Mouse (Mus musculus) embryonic facial prominence, embryonic 12.5 days (tissue): Measurements from ENCODE around the gene Stox2. TPM values are rescaled to one million over a fixed set of nuclear protein-coding genes. Genes with fewer than 3 reads are reported as not detected.
A peak's percentile ranks its signal among the peaks of the same experiment; 100 is the strongest.

Experiments used
- ATAC-seq: fragments of 200-750 bp; cut with Nextera tagmentation; 2 replicates; pipeline ENCODE4 v1.8.0; 2017; ENCODE audit not compliant: insufficient number of reproducible peaks, insufficient read depth, low FRiP score, low TSS enrichment
- H3K27ac ChIP-seq: fragments of 300-500 bp; sonication (generic); 2 replicates; pipeline ENCODE4 v1.5.1; 2016; ENCODE audit warnings: mild to moderate bottlenecking
- H3K27me3 ChIP-seq: fragments of 300-500 bp; sonication (generic); 2 replicates; pipeline ENCODE4 v1.6.1; 2016; ENCODE audit warnings: mild to moderate bottlenecking, moderate library complexity
- H3K36me3 ChIP-seq: fragments of 300-500 bp; sonication (generic); 2 replicates; pipeline ENCODE4 v1.6.1; 2016; ENCODE audit warnings: mild to moderate bottlenecking
- H3K4me1 ChIP-seq: fragments of 300-500 bp; sonication (generic); 2 replicates; pipeline ENCODE4 v1.6.1; 2016
- H3K4me2 ChIP-seq: fragments of 300-500 bp; sonication (generic); replicated peaks from 2 replicates; pipeline ENCODE4 v1.6.1; 2016; ENCODE audit warnings: mild to moderate bottlenecking, moderate library complexity
- H3K4me3 ChIP-seq: fragments of 300-500 bp; sonication (generic); 2 replicates; pipeline ENCODE4 v1.5.1; 2016; ENCODE audit warnings: mild to moderate bottlenecking
- H3K9ac ChIP-seq: fragments of 300-500 bp; sonication (generic); 2 replicates; pipeline ENCODE4 v1.6.1; 2016; ENCODE audit warnings: mild to moderate bottlenecking, moderate library complexity
- H3K9me3 ChIP-seq: fragments of 300-500 bp; sonication (generic); 2 replicates; pipeline ENCODE4 v1.6.1; 2016; ENCODE audit warnings: mild to moderate bottlenecking, moderate library complexity
- WGBS: fragments of 180-500 bp; shearing (Covaris S2); methylation state at CpG from one replicate; pipeline ENCODE4 v1.1.7; 2016; 5-methylcytosine and 5-hydroxymethylcytosine counted together
- polyA plus RNA-seq: library from polyadenylated mRNA; unstranded; fragments of >200 nt; fragmentation: Nextera tagmentation; extraction: Ambion mirVana; gene quantifications from 2 replicates; pipeline ENCODE4 v1.2.1, GENCODE M21; 2016

The Stox2 gene
- polyA plus RNA-seq, 1 experiment from 2014 or later, result 23.9 TPM

DNA sequence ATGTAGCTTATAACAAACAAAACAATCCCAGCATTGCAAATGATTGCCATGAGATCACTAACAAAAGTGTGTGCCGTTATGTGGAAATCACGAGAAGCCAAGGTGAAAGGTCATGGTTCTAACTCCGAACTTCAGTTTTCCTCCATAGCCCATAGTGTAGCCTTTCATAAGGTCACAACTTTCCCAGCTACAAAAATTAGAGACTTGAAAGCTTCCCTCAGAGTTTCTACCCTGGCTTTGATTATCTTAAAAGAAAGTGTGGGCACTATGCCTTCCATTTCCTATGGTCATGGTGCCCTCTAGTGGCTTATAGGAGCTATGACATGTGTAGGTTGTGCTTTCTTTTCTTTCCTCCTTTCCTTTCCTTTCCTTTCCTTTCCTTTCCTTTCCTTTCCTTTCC, 74.6 kb downstream of the Stox2 start:
- Histone ChIP-seq H3K36me3 (no peaks in the 10 kb centered on the region), H3K4me2 (no peak overlapping the region), H3K9ac (no peak overlapping the region), H3K27me3 (no peaks in the 10 kb centered on the region), H3K4me1 (peaks cover 19% of the 10 kb centered on the region; the same call in 1 of the 2 replicates), H3K4me3 (no peak overlapping the region), H3K9me3 (no peaks in the 10 kb centered on the region), H3K27ac (no peak overlapping the region)
- no peak for ATAC-seq
- 25% methylated on average over 3 of the region's 3 CpGs for WGBS

DNA sequence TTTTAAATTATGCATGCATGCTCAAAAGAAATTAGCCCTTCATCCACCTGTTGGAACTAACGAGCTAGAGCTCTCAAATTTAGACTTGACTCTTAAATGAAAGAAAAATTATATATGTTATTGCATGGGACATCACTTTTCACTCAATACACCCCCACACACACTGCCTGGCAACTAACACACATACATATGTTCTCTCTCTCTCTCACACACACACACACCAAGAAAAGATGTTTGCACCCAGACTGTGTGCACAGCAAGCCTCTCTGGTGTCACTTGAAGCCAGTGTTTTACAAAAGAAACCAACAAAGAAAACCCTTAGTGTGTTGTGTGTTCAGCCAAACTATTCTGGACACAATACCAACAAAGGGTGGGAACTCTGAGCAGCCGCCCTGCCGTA, 75.1 kb downstream of the Stox2 start:
- Histone ChIP-seq H3K4me3 (no peak overlapping the region), H3K4me2 (no peak overlapping the region), H3K9me3 (no peaks in the 10 kb centered on the region), H3K27me3 (no peaks in the 10 kb centered on the region), H3K9ac (no peak overlapping the region), H3K27ac (no peak overlapping the region), H3K4me1 (peaks cover 19% of the 10 kb centered on the region; the same call in 1 of the 2 replicates), H3K36me3 (no peaks in the 10 kb centered on the region)
- no peak for ATAC-seq
- 74% methylated on average over 3 of the region's 3 CpGs for WGBS

DNA sequence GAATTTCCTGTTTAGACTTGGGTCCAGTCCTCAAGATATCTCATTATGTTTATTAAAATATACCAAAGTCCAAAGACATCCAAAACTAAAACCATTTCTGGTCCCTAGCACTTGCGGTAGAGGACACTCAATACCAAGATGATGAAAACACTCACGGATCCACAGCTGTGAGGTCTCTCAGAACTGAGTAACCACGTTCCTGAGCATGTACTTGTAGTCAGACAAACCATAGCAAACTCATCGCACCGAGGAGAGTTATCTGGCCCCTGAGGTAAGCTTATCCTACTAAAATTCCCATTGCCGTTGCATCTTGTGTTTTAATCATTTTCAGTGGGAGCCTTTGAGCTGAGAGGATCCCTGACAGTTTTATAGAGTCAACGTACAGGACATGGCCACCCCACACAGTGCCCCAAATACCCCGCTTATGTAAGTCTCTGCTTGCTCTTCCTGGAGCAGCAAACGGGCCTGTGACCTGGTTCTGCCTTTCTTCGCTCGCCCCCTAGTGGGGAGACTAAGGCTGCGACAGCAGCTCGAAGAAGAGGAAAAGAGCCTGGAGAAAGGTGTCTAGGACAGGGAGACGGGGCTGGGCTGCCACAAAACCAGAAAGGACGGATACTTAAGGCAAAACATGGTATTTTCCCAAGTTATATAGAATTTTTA, 75.6 kb downstream of the Stox2 start:
- Histone ChIP-seq H3K4me2 (no peak overlapping the region), H3K27me3 (no peaks in the 10 kb centered on the region), H3K4me1 (peaks cover 19% of the 10 kb centered on the region; the same call in 1 of the 2 replicates), H3K4me3 (no peak overlapping the region), H3K27ac (no peak overlapping the region), H3K9me3 (no peaks in the 10 kb centered on the region), H3K9ac (no peak overlapping the region), H3K36me3 (no peaks in the 10 kb centered on the region)
- 28% methylated on average over 15 of the region's 15 CpGs for WGBS
- ATAC-seq, result no peak

DNA sequence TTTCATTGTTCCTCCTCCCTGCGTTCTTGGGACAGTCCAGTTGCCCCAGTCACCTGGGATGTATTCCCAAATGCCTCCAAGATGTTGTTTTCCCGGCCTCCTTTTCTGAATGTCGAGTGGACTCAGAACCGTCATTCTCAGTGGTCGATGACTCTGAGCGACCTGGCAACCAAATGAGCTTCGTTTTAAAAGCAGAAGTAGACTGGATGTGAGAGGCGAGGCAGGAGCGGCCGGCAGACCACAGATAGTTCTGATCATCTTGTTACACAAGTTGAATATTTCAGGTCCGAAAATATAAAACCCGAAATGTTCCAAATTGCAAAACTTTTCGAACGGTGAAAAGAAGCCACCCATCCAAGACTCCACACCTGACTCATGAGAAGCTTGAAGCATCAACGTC, 76.2 kb downstream of the Stox2 start:
- no peak overlapping the region for H3K4me2 ChIP-seq
- no peaks in the 10 kb centered on the region for H3K9me3 ChIP-seq
- H3K27ac ChIP-seq, result no peak overlapping the region
- ATAC-seq, result no peak
- peaks cover 19% of the 10 kb centered on the region; the same call in 1 of the 2 replicates for H3K4me1 ChIP-seq
- 87% methylated on average over 15 of the region's 15 CpGs for WGBS
- H3K9ac ChIP-seq, result no peak overlapping the region
- H3K36me3 ChIP-seq, result no peaks in the 10 kb centered on the region
- H3K4me3 ChIP-seq, result no peak overlapping the region
- no peaks in the 10 kb centered on the region for H3K27me3 ChIP-seq

DNA sequence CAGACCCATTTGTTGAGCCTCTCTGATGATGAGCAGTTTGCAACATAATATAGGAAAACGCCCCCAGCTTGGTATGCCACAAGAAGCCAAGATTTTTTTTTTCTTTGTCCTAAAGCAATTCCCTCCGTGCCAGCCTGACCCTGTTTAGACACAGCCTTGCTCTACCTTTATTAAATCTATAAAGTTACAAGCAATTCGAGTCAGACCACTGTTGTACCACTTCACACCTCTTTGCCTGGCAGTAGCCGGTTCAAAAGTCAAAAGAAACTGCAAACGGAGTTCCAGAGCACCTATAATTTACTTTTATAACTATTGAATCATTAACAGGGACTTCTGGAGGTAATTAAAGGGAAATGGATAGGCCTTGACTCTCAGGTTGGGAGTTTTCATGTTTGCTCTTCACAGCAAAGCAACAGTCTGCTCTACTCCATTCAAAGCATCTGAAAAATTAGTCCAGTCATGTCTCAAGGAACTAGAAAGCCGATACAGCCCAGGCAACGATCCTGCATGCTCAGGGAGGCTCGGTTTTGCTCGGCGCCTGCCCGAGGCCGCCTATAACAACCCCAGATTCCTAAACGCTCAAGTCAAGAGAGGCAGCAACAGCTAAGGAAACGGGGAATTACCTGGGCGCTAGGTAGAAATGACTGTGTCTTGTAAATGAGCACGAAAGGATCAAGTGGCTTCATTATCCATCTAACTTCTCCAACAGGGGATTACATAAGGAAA, 77.0 kb downstream of the Stox2 start:
- Histone ChIP-seq H3K27ac (no peak overlapping the region), H3K4me2 (no peak overlapping the region), H3K4me3 (no peak overlapping the region), H3K9me3 (no peaks in the 10 kb centered on the region), H3K36me3 (no peaks in the 10 kb centered on the region), H3K4me1 (peaks cover 19% of the 10 kb centered on the region; the same call in 1 of the 2 replicates), H3K9ac (no peak overlapping the region), H3K27me3 (no peaks in the 10 kb centered on the region)
- 44% methylated on average over 16 of the region's 16 CpGs for WGBS
- no peak for ATAC-seq

DNA sequence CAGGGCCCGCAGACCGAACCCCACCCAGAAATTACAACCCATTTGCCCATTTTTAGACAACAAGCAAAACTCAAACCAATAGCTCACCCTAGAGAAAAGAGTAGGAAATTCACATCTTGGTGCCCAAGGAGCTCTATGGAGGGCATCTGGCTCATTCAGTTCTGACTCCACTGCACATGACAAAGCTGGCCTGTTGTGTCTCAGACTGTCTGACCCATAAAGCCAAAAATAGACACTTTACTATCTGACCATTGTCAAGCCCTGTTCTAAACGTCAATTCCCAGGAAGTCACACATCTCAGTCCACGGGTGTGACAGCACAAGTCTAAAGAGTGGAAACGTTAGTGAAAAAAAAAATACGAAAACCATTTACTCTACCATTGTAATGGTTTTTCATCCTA, 79.1 kb downstream of the Stox2 start:
- no peak overlapping the region for H3K27ac ChIP-seq
- no peak overlapping the region for H3K4me3 ChIP-seq
- 81% methylated on average over 6 of the region's 6 CpGs for WGBS
- H3K27me3 ChIP-seq, result no peaks in the 10 kb centered on the region
- H3K4me1 ChIP-seq, result peaks cover 19% of the 10 kb centered on the region; the same call in 1 of the 2 replicates
- H3K9ac ChIP-seq, result no peak overlapping the region
- no peaks in the 10 kb centered on the region for H3K9me3 ChIP-seq
- H3K4me2 ChIP-seq, result no peak overlapping the region
- no peak for ATAC-seq
- no peaks in the 10 kb centered on the region for H3K36me3 ChIP-seq

DNA sequence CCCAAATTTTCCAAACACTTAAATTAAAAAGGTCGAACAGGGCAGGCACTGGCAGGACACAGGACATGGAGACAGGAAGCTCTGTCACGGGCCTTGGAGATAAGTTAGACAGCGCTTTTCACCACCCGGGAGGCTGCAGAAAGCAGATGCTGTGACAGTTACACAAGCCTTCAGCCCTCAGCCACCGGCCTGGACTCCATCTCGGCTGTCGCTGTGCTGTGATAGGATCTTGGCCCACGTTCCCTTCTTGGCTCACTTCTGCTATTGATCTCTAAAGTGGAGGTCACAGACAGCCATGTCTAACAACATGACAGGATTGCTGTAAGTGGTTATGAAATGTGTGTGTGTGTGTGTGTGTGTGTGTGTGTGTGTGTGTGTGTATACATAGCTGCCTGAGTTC, 82.9 kb downstream of the Stox2 start:
- Histone ChIP-seq H3K4me1 (no peaks in the 10 kb centered on the region), H3K27me3 (no peaks in the 10 kb centered on the region), H3K4me3 (no peak overlapping the region), H3K36me3 (no peaks in the 10 kb centered on the region), H3K27ac (no peak overlapping the region), H3K4me2 (no peak overlapping the region), H3K9ac (no peak overlapping the region), H3K9me3 (no peaks in the 10 kb centered on the region)
- 27% methylated on average over 8 of the region's 8 CpGs for WGBS
- ATAC-seq, result no peak

DNA sequence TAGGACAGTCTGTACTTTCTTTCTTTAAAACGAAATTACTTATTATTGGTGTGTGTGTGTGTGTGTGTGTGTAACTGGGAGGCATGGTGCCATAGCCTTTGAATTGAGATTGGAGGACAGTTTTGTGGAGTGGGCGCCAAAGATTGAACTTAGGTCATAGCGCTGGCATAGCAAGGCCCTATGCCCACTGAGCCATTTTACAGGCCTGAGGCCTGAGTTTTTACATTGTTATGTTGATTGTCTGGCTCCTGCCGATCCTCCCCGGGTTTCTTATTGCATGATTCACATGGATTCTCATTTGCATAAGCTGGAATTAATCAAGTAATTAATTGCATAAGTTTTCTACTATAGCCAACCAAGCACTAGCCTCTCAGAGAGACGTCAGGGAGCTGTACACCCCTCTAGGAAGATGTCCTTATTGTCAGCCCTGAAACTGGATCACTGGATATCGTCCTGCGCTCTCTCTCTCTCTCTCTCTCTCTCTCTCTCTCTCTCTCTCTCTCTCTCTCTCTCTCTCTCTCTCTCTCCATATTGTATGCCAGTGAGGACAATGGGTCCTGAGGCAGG, 90.7 kb downstream of the Stox2 start:
- no peak for ATAC-seq
- peaks cover 23% of the 10 kb centered on the region for H3K4me1 ChIP-seq
- H3K4me3 ChIP-seq, result no peak overlapping the region
- H3K4me2 ChIP-seq, result no peak overlapping the region
- H3K36me3 ChIP-seq, result no peaks in the 10 kb centered on the region
- H3K27me3 ChIP-seq, result no peaks in the 10 kb centered on the region
- no peak overlapping the region for H3K9ac ChIP-seq
- WGBS, result 84% methylated on average over 8 of the region's 8 CpGs
- H3K27ac ChIP-seq, result no peak overlapping the region
- H3K9me3 ChIP-seq, result no peaks in the 10 kb centered on the region

DNA sequence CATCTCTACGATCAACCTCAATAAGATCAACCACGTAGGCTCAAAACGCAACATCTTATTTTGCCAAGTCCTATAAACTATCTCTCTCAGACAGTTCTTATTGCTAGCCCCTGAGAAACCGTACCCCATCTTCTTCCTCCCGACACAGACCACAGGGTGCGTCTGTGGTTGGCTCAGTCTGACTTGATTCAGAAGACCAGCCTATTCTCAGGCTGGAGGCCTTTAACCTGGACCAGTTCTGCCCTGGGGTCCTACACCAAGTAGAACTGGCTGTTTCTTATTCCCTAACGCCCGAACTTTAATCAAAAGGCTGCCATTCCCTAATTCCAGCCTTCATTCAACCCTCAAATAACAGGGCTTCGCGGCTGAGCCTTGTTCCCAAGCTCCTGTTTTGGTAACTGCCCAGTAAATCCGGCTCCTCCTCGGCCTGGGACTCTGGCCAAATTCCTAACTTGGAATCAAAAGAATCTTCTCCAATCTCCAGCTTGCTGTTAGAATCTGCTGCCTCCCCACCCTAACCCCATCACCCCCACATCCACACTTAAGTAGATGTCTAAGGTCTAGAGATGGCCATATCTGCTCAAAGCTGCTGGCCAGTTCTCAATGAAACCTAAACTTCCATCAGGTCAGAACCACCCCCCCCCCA, 91.5 kb downstream of the Stox2 start:
- H3K9ac ChIP-seq, result no peak overlapping the region
- no peak overlapping the region for H3K4me2 ChIP-seq
- H3K4me3 ChIP-seq, result no peak overlapping the region
- ATAC-seq, result no peak
- 68% methylated on average over 12 of the region's 12 CpGs for WGBS
- H3K36me3 ChIP-seq, result no peaks in the 10 kb centered on the region
- no peak overlapping the region for H3K27ac ChIP-seq
- H3K9me3 ChIP-seq, result no peaks in the 10 kb centered on the region
- no peaks in the 10 kb centered on the region for H3K27me3 ChIP-seq
- H3K4me1 ChIP-seq, result peaks cover 26% of the 10 kb centered on the region

DNA sequence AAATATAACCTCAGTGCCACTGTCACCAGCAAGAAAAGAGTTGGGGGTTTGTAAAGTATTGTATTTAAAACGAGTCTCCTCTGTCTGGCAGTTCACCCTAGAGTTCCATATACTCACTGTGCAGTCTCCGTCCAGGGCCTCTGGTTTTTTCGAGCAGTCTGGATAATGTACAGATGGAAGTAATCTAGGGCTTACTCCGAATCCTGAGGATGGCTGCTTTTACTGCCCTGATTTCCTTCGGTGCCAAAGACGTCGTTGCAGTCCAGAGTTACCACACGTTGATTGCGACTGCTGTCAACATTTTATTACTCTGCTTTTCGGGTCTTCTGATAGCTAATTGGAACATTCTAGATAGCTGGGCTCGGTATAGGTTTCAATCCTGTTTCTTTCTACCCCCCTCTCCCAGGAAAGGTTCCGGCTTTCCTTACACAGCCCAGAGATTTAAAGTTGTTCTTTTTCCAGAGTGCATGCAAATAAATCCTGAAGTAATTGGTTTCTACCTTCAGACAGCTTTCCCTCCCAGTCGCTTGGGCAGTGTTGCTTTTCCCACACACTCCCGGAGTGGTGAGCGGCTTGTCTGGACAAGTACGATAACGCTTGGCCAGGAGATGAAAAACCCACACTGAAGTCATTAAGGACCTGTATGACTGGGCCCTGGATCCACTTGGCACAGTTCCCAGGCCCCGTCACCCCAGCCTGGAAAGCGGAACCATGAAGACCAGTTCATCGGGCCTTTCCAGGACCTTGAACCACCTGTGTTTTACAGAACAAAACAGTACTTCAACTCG, 94.1 kb downstream of the Stox2 start:
- Histone ChIP-seq H3K27ac (peak overlapping the region; percentile 72), H3K27me3 (no peaks in the 10 kb centered on the region), H3K9me3 (no peaks in the 10 kb centered on the region), H3K4me2 (peak overlapping the region; percentile 26), H3K9ac (no peak overlapping the region), H3K4me3 (no peak overlapping the region), H3K4me1 (peaks cover 43% of the 10 kb centered on the region), H3K36me3 (no peaks in the 10 kb centered on the region)
- 24% methylated on average over 21 of the region's 21 CpGs for WGBS
- ATAC-seq, result 0 out of 2 replicates have a peak, but pooled peaks have one; percentile 23

DNA sequence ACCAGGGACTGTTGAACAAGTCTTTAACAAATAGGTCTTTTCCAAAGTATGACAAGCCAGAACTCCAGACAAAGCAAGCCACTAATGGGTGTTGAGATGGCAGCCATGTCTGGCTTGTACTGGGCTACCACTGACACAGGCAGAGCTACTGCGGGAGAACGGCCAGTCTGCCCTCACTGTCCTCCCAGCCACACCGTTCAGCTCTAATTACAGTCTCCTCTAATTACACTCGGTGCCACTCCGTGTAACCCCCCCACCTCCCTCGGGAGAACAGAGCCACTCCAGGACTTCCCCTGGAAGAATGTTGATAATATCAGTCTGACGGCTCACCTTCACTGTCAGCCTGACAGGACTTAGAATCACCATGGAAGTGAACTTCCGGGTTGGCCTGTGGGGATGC, 97.1 kb downstream of the Stox2 start:
- Histone ChIP-seq H3K9me3 (no peaks in the 10 kb centered on the region), H3K4me3 (no peak overlapping the region), H3K27ac (no peak overlapping the region), H3K9ac (no peak overlapping the region), H3K4me1 (peaks cover 41% of the 10 kb centered on the region), H3K27me3 (no peaks in the 10 kb centered on the region), H3K4me2 (no peak overlapping the region), H3K36me3 (no peaks in the 10 kb centered on the region)
- ATAC-seq, result no peak
- 22% methylated on average over 8 of the region's 8 CpGs for WGBS
